Mouse (Mus musculus): Measurements from ENCODE around the gene Maats1.

DNA sequence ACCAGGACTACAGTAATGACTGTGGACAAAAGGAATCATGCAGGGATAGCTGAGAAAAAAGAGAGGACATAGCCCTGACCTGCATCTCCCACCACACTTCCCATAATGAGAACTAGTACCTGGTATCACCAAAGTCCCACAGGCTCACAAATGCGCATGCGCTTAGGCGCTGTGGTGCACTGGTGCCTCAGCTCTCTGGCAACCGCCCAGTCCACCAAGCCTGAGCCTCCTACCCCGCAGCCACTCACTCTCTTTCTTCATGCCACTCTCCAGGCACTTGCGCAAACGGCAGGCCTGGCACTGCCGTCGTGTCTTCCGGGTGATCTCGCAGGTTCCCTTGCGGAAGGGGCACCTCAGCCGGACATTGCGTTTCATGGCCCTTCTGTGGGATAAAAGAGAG, 87.9 kb downstream of the Maats1 start:
- no peak for TF ChIP-seq GATA1 (IDR thresholded peaks at IDR 0.05; ENCODE audit: borderline replicate concordance, low read length)
- TF ChIP-seq FLI1 (IDR thresholded peaks at IDR 0.05; ENCODE audit: low read length): no peak
